Mouse (Mus musculus) right cerebral cortex, postnatal 4 days (tissue): ENCODE measurements around the gene Fam163b.

Experiments
- DNase-seq: peaks from one replicate; pipeline ENCODE4 v3.0.0-alpha.2; 2022

The Fam163b gene

DNA sequence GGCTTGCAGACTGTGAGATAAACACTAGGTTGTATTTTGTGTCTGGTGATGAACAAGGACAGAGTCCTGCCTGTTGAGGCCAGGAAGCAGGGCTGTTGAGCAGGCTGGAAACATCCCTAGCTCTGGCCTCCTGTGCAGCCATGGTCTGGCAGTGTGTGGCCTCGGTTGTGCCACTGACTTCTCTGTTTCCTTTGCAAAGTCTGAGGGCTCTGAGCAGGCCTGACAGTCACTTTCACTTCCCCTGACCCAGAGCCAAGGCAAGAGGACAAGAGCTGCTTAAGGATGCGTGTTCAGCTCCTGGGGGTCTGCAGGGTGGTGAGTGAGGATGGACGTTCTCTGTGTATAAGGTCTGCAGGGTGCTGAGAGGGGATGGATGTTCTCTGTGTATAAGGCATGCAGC lies 13.3 kb downstream of the Fam163b start:
- DNase-seq = no peak

- no peak for DNase-seq
Measured at GRCm38 (mm10) chr2:27126496-27126895, 15.8 kb downstream of the Fam163b start.

GRCm38 (mm10) chr2:27125979-27126378 lies 16.3 kb downstream of the Fam163b start:
- peak; percentile 66 for DNase-seq

GRCm38 (mm10) chr2:27123121-27123520 lies 19.2 kb downstream of the Fam163b start:
- no peak for DNase-seq

GRCm38 (mm10) chr2:27122578-27122977 lies 19.7 kb downstream of the Fam163b start:
- DNase-seq = no peak

- DNase-seq = no peak
Measured at GRCm38 (mm10) chr2:27121626-27122355, 20.5 kb downstream of the Fam163b start.

DNA sequence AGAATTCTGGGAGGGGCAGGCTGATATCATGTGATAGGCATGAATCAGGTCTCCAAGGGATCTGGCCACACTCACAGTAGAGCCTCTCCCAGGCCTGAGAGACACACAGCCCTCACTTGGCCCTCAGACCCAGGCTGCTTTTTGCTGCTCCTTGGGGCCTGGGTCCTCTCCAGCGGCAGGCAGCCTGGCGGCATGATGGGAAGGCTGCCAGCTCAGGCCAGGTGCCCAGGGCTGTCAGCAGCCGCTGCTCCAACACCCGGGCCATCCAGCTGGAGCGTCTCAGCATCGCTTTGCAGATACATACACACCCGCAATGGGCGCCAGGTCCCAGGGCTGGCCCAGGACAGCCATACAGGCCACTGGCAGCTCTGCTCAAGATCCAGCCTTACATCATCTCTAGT lies 22.1 kb downstream of the Fam163b start:
- peak; percentile 56 for DNase-seq

DNA sequence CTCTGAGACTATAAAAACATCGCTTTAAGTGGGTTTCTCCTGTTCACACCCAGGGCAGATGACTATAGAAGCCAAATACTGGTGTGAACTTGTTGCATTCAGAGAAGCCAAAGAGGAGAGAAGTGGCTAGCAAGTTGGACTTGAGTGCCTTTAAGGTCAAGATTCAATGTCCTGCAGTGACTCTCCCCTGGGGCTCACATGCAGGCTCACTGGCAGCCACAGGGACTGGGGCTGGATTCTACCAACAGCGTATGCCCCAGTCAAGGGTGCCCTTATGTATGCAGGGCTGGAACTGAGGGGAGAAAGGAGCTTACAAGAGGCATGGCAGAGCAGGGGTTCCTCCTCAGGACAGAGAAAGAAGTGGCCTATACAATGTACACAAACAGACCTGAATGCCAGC lies 22.5 kb downstream of the Fam163b start:
- no peak for DNase-seq

DNA sequence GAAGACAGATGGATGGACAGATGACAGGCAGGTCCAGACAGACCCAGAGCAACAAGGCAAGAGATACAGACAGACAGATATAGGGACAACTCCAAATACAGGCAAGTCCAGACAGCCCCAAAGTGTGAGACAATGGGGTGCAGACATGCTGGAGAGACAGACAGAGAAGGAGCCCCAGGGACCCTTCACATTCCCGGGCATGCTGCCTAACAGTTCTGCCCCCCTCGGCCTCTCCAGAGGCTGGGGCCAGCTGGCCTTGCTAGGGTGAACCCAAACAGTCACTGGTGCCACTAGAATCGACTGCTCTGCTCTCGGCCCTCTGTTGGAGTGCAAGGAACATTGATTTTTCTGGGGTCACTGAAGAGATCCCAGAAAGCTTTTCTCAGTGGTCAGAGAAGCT lies 23.8 kb downstream of the Fam163b start:
- DNase-seq = no peak

DNA sequence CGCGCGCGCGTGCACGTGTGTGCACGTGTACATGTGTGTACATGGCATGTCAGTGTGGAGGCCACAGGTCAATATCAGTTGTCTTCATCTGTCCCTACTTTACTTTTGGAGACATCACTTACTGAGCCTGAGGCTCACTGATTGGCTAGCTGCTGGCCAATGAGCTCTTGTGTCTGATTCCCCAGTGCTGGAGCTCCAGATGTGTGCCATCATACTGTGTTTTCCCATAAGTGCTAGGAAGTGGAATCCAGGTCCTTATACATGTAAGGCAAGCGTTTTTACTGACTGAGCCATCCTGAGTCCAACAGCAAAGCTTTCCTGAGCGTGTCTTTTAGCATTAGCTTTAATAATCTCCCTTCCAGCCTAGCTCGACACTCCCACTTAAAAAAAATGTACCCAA lies 28.1 kb downstream of the Fam163b start:
- DNase-seq = no peak

DNA sequence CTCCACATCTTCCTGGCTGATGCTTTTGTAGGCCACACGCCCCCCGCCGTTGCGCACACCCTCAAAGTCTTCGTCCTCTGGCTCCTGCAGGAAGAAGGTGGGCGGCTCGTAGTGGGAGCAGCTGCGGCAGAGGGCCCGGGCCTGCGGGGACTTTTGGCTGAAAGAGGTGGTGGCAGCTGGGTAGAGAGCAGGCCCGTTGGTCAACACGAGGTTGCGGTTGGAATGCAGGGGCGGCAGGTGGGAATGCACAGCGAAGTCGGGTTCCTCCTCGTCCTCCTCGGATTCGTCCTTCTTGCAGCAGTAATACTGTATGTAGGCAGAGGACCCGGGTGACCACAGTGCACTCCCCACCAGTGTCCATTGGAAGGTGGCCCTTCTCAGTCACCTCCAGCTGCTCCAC lies 29.7 kb downstream of the Fam163b start:
- no peak for DNase-seq

DNA sequence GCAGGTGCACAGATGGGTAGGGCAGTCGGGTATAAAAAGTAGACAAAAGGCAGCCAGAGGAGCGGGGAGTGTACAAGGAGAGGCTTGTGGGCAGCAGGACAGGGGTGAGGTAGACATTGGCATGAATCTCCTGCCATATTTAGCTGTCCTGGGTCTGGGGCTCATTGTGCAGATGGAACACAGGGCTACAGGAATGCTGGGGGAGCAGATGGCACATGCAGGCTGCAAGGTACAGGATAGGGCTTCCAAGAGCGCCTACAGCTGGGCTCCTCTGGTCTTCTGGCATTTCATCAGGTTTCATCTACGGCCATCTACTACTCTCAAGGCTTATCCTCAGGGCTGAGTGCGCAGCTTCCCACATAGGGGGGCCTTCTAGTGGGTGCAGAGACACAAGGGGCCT lies 33.2 kb downstream of the Fam163b start:
- no peak for DNase-seq

DNA sequence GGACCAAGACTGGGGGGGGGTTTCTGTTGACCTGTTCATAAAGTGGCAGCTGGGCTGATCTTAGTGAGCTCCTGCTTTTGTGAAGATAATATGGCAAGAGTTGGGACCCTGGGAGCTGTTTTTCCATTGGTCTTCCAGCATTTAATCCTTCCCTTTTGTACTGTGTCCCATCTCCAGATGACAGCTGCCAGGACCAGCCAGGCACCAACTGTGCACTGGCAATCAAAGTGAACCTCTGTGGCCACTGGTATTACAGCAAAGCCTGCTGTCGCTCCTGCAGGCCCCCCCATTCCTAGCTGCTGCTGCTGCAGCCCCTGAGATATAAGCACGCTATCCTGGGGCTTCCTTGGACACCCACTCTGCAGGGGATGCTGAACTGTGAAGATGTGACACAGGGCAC lies 34.1 kb downstream of the Fam163b start:
- no peak for DNase-seq

- DNase-seq = no peak
Measured at GRCm38 (mm10) chr2:27106816-27107215, 35.5 kb downstream of the Fam163b start.

DNA sequence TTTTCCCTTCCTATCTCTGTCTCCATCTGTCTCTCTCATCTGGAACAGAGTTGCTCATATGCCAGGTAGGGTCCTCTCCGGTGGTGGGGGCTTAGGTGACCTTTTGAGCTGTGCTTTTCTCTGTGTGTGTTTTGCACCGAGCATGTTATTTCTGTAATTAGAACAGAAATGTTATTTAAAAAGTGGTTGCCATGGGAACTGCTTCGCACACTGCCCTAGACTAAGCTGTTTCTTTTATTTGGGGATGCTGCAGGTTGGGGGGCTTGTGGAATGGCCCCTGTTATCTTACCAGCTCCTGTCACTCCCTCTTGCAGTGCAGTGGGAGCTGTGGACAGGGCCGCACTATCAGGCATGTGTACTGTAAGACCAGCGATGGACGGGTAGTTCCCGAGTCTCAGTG lies 38.7 kb downstream of the Fam163b start:
- peak; percentile 42 for DNase-seq

GRCm38 (mm10) chr2:27097776-27098175 lies 44.5 kb downstream of the Fam163b start:
- DNase-seq = no peak

DNA sequence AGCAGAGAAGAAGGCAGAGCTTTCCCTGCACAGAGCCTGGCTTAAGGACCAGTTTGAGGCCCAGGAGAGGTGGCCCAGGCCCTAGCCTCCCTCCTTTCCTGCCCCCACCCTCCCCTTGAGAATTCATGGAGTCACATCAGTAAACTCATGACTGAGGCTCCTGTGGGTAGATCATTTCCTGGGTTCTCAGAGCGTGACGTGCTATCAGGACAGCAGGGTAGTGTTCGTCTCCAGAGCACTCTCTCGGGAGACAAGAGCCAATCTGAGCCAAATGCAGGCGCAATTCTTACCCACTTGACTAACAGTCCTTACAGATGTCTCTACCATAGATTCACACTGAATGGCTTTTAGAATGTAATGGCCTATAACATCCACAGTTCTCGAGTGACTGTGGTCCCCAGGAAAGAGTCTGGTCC lies 45.0 kb downstream of the Fam163b start:
- DNase-seq = no peak

- no peak for DNase-seq
Measured at GRCm38 (mm10) chr2:27096341-27096981, 45.8 kb downstream of the Fam163b start.

- no peak for DNase-seq
Measured at GRCm38 (mm10) chr2:27095178-27095577, 47.1 kb downstream of the Fam163b start.

- DNase-seq = no peak
Measured at GRCm38 (mm10) chr2:27089238-27089637, 53.1 kb downstream of the Fam163b start.

GRCm38 (mm10) chr2:27088700-27089099 lies 53.6 kb downstream of the Fam163b start:
- no peak for DNase-seq

DNA sequence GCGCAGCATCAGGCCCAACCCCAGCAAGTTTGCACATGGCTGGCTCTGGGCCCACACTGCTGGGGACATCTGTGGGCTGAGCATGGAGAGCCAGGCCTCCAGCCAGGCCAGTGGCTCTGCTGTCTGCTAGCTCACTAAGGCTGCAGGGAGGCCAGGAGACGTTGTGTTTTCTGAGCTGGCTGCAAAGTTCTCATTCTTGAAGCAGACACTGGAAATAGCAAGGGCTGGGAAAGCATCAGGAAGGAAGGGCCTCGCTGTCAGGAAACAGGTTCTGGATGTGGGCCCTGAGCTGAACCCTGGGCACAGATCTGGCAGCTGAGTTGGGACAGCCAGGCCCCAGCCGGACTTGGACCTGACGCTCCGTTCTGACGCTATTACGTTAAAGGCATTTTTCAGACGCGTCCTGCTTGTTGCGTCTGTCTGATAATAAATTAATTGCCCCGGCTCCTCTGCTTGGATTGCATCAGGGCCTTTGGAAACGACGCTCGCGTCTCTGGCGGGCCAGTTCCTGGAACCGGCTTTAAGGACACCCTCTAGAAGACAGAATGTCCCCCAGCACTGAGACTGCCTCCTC lies 54.1 kb downstream of the Fam163b start:
- DNase-seq = no peak

DNA sequence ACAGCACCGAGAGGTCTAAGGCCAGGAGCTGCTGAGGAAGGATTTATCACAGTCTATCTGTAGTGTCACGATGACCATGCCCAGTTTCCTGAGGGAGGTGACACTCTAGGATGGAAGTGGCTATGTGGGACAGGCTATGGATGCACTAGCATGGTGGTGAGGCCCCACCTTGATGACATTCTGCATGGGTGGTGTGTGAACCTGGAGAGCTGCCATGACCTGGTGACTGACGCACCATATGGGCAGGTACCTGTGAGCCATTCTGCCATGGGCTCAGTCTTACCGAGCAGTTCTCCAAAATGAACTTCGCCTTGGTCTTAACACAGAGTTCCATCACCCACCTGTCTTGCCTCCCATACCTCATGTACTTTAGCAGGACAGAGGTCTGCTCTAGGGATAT lies 54.7 kb downstream of the Fam163b start:
- DNase-seq = no peak

- DNase-seq = no peak
Measured at GRCm38 (mm10) chr2:27086483-27087010, 55.7 kb downstream of the Fam163b start.
